Mouse (Mus musculus): ENCODE data around the gene Mboat1. TPM values are rescaled to one million over a fixed set of nuclear protein-coding genes. Genes with fewer than 3 reads are reported as not detected.

Mboat1 gene
- total RNA-seq (2021), result 1 to 10 TPM; 1.5 TPM
- long read RNA-seq, experiment 1, partial matches to known transcripts, result 0 of 3 reads
- long read RNA-seq, experiment 1, other reads (novel, unspliced or antisense), result 0 of 3 reads
- long read RNA-seq, experiment 2, partial matches to known transcripts, result 0 of 4 reads
- long read RNA-seq, experiment 2, other reads (novel, unspliced or antisense), result 4 of 4 reads

DNA sequence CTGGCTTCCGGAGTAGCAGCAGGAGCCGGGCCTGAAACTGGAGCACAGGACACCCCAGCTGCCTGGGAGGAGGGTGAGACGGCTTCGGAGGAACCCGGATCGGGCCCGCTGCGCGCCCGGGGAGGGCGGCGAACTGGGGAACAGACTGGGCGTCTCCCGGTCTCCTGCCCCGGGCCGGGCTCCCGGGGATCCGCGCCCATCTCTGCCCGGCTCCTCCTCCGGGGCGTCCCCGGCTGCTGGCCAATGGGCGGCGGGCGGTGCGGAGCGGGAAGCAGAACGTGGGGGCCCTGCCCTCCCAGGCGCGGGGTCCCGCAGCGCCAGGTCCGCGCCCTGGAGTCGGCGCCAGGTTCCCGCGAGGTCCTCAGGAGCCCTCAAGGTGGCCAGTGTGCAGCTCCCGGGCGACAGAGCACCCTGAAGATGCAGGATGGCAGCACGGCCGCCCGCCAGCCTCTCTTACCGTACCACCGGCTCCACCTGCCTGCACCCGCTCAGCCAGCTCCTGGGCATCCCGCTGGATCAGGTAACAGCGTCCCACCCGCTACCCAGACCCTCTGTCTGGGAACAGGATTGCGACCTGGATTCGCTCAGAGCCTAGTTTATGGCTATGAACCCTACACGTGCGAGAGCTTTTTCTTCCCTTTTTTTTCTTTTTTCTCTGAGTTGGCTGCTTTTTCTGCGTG, at the start of gene Mboat1:
Mboat1 (plus strand) TSS at position 247 of the 680 bp plus-strand sequence.
- intact Hi-C loops (cut with DNase I), result no loop called here
- peak; percentile 70 to 72 for DNase-seq

DNA sequence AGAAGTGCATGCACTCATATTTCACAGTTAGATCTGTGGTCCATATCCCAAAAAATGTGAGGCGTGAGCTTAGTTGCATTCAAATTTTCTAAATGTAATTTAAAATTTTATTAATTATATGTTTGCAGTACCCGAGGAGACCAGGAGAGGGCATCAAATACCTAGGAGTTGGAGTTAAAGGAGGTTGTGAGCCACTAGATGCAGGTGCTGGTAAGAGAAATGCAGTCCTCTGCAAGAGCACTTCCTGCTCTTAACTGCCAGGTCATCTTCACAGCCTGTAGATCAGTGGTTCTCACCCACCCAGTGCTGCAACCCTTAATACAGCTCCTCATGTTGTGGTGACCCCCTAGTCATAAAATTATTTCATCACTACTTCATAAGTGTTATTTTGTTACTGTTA, 43.2 kb upstream of the Mboat1 start:
- intact Hi-C loops (cut with DNase I), result loop anchor here (1.0 to 10.0 kb wide), 2 partner anchors 167 to 432 kb away; no protein-coding TSS in a partner anchor
- DNase-seq, result no peak

GRCm38 (mm10) chr13:30095851-30096250, 40.4 kb upstream of the Mboat1 start:
- DNase-seq, result no peak
- intact Hi-C loops (cut with DNase I), result loop anchor here (10.0 kb wide), 1 partner anchor 429 kb away; no protein-coding TSS in a partner anchor

- no peak for DNase-seq
- intact Hi-C loops (cut with DNase I), result loop anchor here (10.0 kb wide), 1 partner anchor 428 kb away; no protein-coding TSS in a partner anchor
These were observed 39.8 kb upstream of the Mboat1 start for GRCm38 (mm10) chr13:30096536-30096935.

- intact Hi-C loops (cut with DNase I), result no loop called here
- no peak for DNase-seq
These were observed 27.2 kb upstream of the Mboat1 start for GRCm38 (mm10) chr13:30109001-30109600.

DNA sequence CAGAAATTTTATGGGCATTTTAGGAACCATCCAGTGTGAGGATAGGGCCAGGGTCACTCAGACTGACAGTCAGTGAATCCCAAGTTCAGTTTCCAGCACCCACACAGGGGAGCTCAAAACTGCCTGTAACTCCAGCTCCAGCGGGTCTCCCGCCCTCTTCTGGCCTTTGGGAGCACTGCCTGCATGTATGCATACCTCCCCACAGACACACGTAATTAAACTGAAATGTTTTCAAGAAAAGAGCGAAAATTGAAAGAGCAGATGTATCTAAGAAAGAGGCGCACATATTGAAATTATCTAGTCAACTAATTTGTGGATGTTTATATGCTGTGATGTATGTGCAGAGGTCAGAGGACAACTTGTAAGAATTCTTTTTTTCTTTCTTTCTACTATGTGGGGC, 20.5 kb upstream of the Mboat1 start:
- no peak for DNase-seq
- intact Hi-C loops (cut with DNase I), result no loop called here

DNA sequence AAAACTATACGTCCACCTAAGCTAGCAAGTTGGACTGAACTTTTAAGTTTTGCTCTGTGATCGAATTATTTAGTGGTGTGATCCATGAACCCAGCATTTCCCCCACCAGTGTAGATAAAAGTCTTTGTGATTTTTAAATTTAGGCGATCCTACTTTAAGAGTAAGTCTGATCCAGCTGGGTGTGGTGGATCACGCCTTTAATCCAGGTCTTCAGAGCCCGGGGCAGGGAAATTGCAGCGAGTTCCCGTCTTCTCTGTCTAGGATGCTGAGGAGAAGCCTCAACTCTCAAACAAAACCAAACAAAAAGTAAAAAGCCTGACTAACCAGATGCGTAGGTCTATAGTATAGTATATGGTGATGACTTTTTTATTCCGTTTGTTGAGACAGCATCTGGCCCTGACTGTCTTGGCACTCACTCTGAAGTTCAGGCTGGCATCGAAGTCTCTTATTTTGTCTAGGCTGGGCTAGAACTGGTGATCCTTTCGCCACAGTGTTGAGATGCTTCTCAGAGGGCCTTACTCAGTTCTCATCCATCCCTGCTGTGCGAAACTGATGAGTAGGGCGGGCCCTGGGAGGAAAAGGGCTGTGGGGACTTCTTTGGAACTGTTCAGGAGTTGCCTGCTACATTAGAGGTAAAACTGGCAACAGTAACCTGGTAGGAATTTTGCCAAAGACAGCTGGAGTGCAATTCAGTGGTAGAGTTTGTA, 787 bp downstream of the Mboat1 start:
- no peak for DNase-seq

GRCm38 (mm10) chr13:30137951-30138350, 1.7 kb downstream of the Mboat1 start:
- intact Hi-C loops (cut with DNase I), result no loop called here
- no peak for DNase-seq

More for the DNA sequence above, 787 bp downstream of the Mboat1 start:
- intact Hi-C loops (cut with DNase I), result no loop called here

DNA sequence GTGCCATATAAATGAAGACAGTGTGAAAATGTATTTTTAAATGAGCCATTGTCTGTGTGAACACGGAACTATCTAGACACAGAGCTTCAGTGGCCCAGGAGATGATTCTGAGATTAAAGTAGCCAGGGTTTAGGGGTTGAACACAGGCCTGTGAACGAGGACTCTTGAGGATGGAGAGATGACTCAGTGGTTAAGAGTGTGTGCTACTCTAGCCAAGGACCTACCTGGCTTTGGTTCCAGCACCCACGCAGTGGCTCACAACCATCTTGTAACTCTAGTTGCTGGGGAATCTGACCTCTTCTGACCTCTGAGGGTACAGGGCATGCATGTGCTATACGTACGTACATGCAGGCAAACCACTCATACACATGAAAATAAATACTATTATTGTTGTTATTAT, 3.9 kb downstream of the Mboat1 start:
- intact Hi-C loops (cut with DNase I), result no loop called here
- DNase-seq, result no peak

DNA sequence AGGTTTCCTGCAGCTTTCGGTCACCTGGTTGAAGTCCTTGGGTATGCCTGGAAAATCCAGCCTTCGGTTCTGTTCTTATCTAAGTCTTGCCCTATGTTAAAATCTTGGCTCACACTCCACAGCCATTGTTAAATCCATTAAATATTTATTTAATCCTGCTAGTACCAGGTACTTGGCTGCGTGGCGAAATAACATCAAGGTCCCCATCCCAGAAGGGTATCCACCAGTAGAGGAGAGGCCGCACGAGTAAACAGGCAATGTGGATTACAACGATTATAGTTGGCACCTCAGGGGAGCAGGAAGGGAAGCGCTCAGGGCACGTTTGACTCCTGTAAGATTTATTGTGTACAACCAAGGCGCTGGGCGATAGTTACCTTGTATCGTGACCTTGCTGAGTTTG, 4.4 kb downstream of the Mboat1 start:
- no peak for DNase-seq
- intact Hi-C loops (cut with DNase I), result no loop called here

- intact Hi-C loops (cut with DNase I), result no loop called here
- no peak for DNase-seq
These were observed 5.7 kb downstream of the Mboat1 start for GRCm38 (mm10) chr13:30141996-30142395.

DNA sequence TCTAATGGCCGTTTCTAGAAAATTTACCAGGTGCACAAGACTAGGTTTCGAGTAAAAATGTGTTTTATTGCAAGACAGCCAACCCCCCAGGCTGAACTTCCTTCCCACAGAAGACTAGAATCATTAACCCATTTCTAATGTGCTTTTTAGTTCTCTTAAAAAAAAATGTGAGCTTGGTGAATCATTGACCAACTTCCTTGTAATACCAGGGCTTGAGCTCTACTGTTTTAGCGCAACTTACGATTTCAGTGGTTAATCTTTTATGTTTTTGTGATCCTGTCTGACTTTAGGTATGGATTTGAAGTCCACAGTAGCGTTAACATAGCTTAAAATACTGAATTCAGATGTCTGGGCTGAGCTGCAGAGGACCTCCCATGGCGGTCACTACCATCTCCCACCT, 10.2 kb downstream of the Mboat1 start:
- no peak for DNase-seq

GRCm38 (mm10) chr13:30154264-30154663, 18.0 kb downstream of the Mboat1 start:
- intact Hi-C loops (cut with DNase I), result no loop called here

More for the DNA sequence above, 10.2 kb downstream of the Mboat1 start:
- intact Hi-C loops (cut with DNase I), result no loop called here

GRCm38 (mm10) chr13:30159626-30160025, 23.3 kb downstream of the Mboat1 start:
- intact Hi-C loops (cut with DNase I), result no loop called here
- no peak for DNase-seq

More at GRCm38 (mm10) chr13:30154264-30154663, 18.0 kb downstream of the Mboat1 start:
- DNase-seq, result no peak

DNA sequence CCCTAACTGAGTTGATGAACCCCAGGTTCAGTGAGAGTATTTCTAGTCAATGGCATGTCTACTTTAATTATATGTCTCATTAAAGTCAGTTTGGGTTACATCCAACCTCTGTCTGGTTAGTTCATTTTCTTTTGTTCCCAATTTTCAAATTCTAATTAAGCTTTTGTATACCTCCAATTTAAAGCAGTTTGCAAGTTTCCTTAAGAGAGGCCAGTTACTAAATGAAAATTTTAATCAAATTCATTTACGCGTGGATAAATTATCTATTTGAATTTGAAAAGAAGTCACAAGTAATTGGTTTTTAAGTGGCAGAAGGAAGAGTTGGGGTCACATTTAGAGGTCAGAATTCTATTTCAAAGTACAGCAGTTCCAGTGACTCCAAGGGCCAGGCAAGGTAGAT, 27.2 kb downstream of the Mboat1 start:
- DNase-seq, result no peak
- intact Hi-C loops (cut with DNase I), result no loop called here

DNA sequence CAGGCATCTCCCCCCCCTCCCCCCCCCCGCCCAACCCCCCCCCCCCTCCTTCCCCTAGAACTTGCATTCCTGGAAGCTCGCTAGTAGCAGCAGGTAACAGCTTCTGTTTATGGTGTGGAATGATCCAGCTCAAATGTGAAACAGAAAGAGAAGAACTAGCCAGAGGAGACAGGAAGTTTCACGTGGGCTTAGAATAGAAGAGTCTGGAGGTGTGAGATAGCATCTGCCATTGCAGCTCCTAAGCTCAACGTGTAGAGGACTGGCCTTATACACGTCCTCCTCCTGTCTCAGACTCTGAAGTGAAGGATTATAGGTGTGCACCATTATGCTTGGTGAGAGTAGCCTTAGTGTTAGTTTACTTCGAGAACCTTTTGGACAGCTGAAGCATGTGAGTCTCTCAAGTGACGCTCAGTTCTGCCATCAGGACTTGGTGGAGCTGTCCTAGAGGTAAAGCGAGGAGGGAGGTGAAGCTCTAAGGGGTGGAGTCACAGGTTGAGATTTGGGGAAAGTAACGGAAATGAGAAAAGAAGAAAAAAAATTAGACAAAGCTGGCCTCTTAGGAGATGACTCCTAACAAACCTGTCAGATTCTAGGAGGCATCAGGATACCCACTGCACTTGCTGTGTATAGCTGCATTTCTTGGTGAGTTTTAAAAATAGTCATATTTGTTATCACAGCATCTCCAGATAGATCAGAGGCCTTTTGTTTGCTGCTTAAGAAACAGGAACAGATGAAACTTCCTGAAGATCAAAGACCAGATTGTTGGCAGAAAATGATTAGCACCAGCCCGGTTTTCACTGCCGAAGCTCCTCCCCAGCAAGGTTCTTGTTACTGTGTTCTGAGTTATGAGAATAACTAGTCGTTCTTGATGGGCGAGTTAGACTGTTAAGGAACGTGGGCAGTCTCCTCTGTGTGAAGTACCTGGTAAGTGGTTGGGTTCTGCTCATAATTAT, 30.1 kb downstream of the Mboat1 start:
- DNase-seq, result no peak
- intact Hi-C loops (cut with DNase I), result no loop called here

GRCm38 (mm10) chr13:30167499-30167898, 31.2 kb downstream of the Mboat1 start:
- intact Hi-C loops (cut with DNase I), result no loop called here
- DNase-seq, result no peak

GRCm38 (mm10) chr13:30168803-30169202, 32.5 kb downstream of the Mboat1 start:
- intact Hi-C loops (cut with DNase I), result no loop called here
- no peak for DNase-seq

DNA sequence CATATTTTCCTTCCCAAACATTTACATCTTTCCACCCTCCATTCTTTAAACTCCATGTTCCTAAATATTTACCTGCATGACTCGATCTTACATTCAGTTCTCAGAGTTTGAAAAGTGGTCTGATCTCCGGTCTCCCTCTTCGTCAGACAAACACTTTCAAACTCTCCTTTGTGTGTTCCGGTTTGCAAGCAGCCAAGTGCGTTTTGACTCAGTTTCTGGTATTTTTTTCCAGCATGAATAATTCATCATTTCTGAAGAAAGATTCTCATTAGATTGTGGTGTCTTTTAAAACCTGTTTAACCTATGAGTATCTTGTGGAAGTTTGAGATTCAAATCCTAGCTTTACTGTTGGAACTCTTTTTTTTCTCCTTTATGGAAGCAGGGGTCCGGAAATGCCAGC, 33.8 kb downstream of the Mboat1 start:
- no peak for DNase-seq
- intact Hi-C loops (cut with DNase I), result no loop called here

DNA sequence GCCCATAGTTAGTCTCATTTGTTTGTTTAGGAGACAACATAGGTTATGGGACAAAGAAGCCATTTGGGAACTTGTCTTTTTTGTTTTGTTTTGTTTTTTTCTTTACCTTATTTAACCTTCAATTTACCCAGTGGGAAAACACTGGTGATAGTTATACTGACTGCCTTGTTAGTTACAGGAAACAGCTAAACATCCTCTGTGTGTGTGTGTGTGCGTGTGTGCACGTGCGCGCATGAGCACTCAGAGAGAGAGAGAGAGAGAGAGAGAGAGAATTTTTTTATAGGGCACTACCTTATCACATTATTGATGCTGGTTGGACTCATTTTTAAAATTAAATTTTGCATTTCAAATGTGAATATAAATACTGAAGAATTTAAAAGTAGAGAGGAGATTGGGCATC, 38.3 kb downstream of the Mboat1 start:
- no peak for DNase-seq
- intact Hi-C loops (cut with DNase I), result no loop called here

Measured in gastrocnemius, postnatal 36 days (tissue).